Mouse (Mus musculus) testis, adult 2 months (tissue): Measurements from ENCODE around the gene Eef2kmt. TPM values are rescaled to one million over a fixed set of nuclear protein-coding genes. Genes with fewer than 3 reads are reported as not detected.
"Not testable (repeated sequence)": the region's sequence is repeated elsewhere in the genome, so short reads cannot be mapped to it uniquely, and the experiment has no call there.

Experiments
- H3K27ac ChIP-seq: fragments of 200-500 bp; 2 replicates; pipeline ENCODE4 v1.5.1; 2012; ENCODE audit warnings: low read depth, low read length; ENCODE audit not compliant: control insufficient read depth, insufficient read depth
- H3K27me3 ChIP-seq: fragments of 200-500 bp; 2 replicates; pipeline ENCODE4 v1.6.1; 2012; ENCODE audit warnings: mild to moderate bottlenecking, low read length, moderate library complexity; ENCODE audit not compliant: control insufficient read depth, insufficient read depth
- H3K36me3 ChIP-seq: fragments of 200-500 bp; 2 replicates; pipeline ENCODE4 v1.6.1; 2012; ENCODE audit warnings: mild to moderate bottlenecking, low read length; ENCODE audit not compliant: control insufficient read depth, insufficient read depth
- H3K4me1 ChIP-seq: fragments of 200-500 bp; 2 replicates; pipeline ENCODE4 v1.6.1; 2012; ENCODE audit warnings: low read length; ENCODE audit not compliant: control insufficient read depth, insufficient read depth
- H3K4me3 ChIP-seq: fragments of 200-500 bp; 2 replicates; pipeline ENCODE4 v1.5.1; 2012; ENCODE audit warnings: low read depth, mild to moderate bottlenecking, low read length, moderate library complexity, mixed read lengths; ENCODE audit not compliant: control insufficient read depth
- CTCF ChIP-seq: fragments of 200-500 bp; IDR thresholded peaks from 2 replicates; pipeline ENCODE4 v1.5.1; 2012; ENCODE audit warnings: low read depth, mild to moderate bottlenecking, inconsistent platforms, low read length, moderate library complexity; ENCODE audit not compliant: control insufficient read depth, insufficient read depth, insufficient replicate concordance
- POLR2A ChIP-seq: fragments of 200-500 bp; IDR thresholded peaks from 2 replicates; pipeline ENCODE4 v1.6.1; 2012; ENCODE audit warnings: low read depth, mild to moderate bottlenecking, inconsistent platforms, low read length, moderate library complexity; ENCODE audit not compliant: control insufficient read depth
- polyA plus RNA-seq: library from polyadenylated mRNA; depleted of rRNA; stranded (reverse); fragments of >200 nt; gene quantifications from 2 replicates; pipeline ENCODE4 v1.2.3, GENCODE M21; 2012

Gene Eef2kmt
- polyA plus RNA-seq, 1 experiment = 51.9 TPM

DNA sequence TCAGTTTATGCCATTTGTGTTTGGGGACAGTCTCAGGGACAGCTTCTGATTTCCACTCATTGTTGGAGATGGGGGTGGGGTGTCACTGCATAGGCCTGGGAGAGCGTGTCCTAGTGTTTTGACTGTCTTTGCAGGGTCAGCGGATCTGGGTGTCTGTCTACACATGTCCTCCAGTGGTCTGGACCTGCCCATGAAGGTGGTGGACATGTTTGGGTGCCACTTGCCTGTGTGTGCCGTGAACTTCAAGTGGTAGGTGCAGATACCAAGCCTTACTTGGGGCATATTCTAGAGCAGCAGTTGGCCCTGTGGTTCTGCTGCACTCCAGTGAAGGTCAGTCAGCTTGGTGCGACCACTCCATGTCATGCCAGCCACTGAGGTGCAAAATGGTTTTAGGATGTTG is 13.4 kb downstream of the Eef2kmt start:
- Histone ChIP-seq H3K4me1 (no peaks in the 10 kb centered on the region), H3K27ac (no peak overlapping the region), H3K27me3 (no peaks in the 10 kb centered on the region), H3K36me3 (peaks cover 1% of the 10 kb centered on the region), H3K4me3 (no peak overlapping the region)
- TF ChIP-seq POLR2A (no peak), CTCF (no peak)

DNA sequence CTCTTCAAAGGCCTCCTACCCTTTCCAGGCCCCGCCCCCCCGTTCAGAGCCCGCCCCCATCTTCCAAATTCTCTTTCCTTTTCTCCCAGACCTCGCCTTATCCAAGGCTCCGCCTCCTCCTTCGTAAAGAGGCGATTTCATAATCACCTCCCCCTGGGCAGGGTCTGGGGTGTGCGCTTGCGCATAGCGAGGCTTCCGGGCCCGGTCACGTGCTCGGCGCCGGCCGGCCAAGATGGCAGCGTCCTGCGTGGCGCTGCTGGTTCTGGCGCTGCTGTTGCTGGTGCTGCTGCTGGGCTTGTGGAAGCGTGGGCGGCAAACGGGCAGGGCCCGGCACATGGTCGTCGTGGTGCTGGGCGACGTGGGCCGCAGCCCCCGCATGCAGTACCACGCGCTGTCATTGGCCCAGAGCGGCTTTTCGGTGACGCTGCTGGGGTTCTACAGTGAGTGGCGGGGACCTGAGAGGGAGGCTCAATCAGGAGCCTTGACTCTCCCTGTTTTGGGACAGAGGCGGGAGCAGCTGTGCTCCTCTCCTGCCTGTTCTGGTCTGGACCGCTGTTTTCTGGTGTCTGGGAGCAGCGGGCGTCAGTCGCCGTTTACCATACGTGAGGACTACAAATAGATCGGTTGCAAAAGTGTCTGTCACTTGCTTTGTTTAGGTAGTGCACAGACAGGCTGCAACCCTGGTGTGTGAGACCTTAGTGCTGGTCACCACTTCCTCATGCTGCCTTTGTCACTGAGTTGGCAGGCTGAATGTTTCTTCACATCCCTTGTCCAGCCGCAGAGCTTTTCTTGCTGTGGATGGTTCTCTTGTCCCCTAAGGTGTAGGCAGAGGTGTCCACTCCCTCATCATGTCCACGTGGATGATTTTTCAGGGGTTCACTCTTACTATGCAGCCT is 22.1 kb downstream of the Eef2kmt start, which contains the start of gene Alg1:
Gene Alg1, plus strand, starts transcription at position 204 of the 896 bp plus-strand sequence.
- H3K4me1 ChIP-seq = peaks cover 2% of the 10 kb centered on the region; the same call in 1 of the 2 replicates
- H3K27me3 ChIP-seq = no peaks in the 10 kb centered on the region
- peak within 1 kb of the TSS; percentile 85 for H3K27ac ChIP-seq
- H3K4me3 ChIP-seq = peak within 1 kb of the TSS; percentile 97
- TF ChIP-seq POLR2A (peak; percentile 98), CTCF (no peak)
- no peaks in the 10 kb centered on the region for H3K36me3 ChIP-seq

DNA sequence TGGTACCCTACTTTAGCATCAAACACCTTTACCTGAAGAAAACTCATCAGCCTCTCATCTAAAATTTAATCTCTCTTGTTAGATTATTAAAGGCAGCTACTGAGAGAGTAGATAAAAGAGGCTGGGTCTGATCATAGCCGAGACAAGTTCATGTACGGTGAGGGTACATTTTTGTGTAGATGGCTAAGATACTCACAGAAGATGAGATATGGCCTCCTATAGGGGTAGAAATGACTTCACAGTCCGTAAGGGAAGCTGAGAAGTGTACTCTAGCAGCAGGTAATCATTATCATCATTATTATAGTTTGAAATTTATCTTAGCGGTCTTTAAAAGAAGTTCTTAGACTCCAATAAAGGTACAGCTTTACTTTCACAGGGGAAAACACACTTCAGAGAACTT is 22.8 kb downstream of the Eef2kmt start:
- Histone ChIP-seq H3K4me1 (peaks cover 2% of the 10 kb centered on the region; the same call in 1 of the 2 replicates), H3K4me3 (no peak overlapping the region; the same call in 1 of the 2 replicates), H3K36me3 (no peaks in the 10 kb centered on the region), H3K27ac (no peak overlapping the region), H3K27me3 (no peaks in the 10 kb centered on the region)
- TF ChIP-seq POLR2A = no peak

DNA sequence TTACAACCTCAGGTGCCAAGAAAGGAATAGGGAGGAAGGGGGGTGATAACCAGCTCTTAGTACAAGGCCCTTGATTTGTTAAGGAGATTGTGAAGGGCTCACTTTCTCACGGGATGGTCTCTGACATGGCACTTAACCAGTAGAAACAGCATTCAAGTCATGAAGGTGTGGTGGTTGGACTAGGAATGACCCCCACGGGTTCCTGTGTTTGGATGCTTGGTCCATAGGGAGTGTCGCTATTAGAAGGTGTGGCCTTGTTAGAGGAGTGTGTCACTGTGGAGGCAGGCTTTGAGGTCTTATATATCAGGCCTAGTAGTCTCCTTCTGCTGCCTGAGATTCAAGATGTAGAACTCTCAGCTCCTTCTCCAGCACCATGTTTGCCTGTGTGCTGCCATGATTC is 27.7 kb downstream of the Eef2kmt start:
- H3K27me3 ChIP-seq, H3K4me1 ChIP-seq, H3K36me3 ChIP-seq, H3K4me3 ChIP-seq: not testable (repeated sequence)
- peak overlapping the region; percentile 7 for H3K27ac ChIP-seq

DNA sequence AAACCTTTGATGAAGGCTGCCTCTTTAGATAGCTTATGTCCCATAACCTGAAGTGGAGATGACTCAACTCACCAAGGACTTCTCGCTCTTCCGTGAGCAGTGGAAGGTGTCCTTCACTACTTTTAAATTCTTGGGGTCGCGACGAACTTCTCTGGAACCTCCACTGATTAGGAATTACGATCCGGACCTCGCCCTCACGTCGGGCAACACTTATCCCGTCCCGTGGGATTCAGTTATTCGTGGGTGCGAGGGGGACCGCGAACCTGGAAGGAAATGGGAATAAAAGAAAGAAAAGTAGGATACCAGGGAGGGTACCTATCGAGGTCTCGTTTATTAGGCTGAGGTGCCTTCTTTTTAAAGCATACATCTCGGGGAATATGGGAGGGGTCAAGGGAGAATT is 28.3 kb downstream of the Eef2kmt start:
- H3K27ac ChIP-seq, H3K4me3 ChIP-seq, H3K36me3 ChIP-seq, H3K4me1 ChIP-seq, H3K27me3 ChIP-seq: not testable (repeated sequence)

GRCm38 (mm10) chr16:5226534-5226933 is 29.2 kb downstream of the Eef2kmt start:
- not testable (repeated sequence) for H3K27me3 ChIP-seq, H3K36me3 ChIP-seq, H3K4me3 ChIP-seq, H3K27ac ChIP-seq, H3K4me1 ChIP-seq

DNA sequence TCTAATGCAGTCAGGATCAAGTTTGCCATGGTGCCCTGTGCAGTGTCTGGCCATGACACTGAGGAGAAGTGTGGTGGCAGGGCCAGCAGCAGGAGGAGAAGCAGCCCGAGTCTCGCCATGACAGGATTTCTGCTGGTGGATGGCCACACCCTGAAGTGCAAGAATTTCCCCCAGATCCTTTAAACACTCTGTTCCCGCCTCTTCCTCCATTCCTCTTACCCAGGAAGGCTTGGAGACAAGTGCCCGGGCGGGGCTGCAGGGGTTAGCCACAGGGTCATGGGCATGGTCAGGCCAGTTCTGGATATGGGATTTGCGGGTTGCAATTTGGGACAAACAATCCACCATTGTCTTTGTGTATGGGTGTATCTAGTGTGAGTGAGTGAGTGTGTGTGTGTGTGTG is 33.6 kb downstream of the Eef2kmt start, which contains the start of gene AU021092:
Gene AU021092, minus strand, starts transcription at position 160 of the 400 bp plus-strand sequence.
- Histone ChIP-seq H3K27me3 (no peaks in the 10 kb centered on the region), H3K27ac (peak within 1 kb of the TSS; percentile 84), H3K4me3 (no peak within 1 kb of the TSS), H3K36me3 (no peaks in the 10 kb centered on the region), H3K4me1 (peaks cover 3% of the 10 kb centered on the region; the same call in 1 of the 2 replicates)
- TF ChIP-seq POLR2A (no peak), CTCF (no peak)

- no peak overlapping the region for H3K4me3 ChIP-seq
- H3K36me3 ChIP-seq = no peaks in the 10 kb centered on the region
- TF ChIP-seq CTCF = no peak
- no peak for TF ChIP-seq POLR2A
- H3K27ac ChIP-seq = no peak overlapping the region
- no peaks in the 10 kb centered on the region for H3K27me3 ChIP-seq
- peaks cover 3% of the 10 kb centered on the region; the same call in 1 of the 2 replicates for H3K4me1 ChIP-seq
Measured at GRCm38 (mm10) chr16:5221403-5221802, 34.4 kb downstream of the Eef2kmt start.
